Mouse (Mus musculus) MEL (cell line): ENCODE measurements around the gene Acss2.
A peak's percentile ranks its signal among the peaks of the same experiment; 100 is the strongest.

Experiments used
- CHD2 ChIP-seq: IDR thresholded peaks from 2 replicates; pipeline ENCODE4 v1.6.1; 2011; ENCODE audit warnings: low read length, improper control_type of control experiment
- CTCF ChIP-seq, 3 experiments: IDR thresholded peaks in 2 of 3; conservative IDR thresholded peaks in 1 of 3; 2 replicates each; pipeline ENCODE4 v1.5.1; 2011 to 2012; ENCODE audit warnings: low read length in 3 of 3, low read depth in 2 of 3, mild to moderate bottlenecking in 2 of 3, improper control_type of control experiment in 1 of 3, inconsistent platforms in 1 of 3, mixed read lengths in 1 of 3, moderate library complexity in 1 of 3; ENCODE audit not compliant: control insufficient read depth in 1 of 3, insufficient read depth in 1 of 3, poor library complexity in 1 of 3, severe bottlenecking in 1 of 3
- GATA1 ChIP-seq: IDR thresholded peaks from 2 replicates; pipeline ENCODE4 v1.6.1; 2011; ENCODE audit warnings: low read depth, low read length, improper control_type of control experiment
- MAX ChIP-seq: IDR thresholded peaks from 2 replicates; pipeline ENCODE4 v1.6.1; 2011; ENCODE audit warnings: low read length, improper control_type of control experiment
- POLR2A ChIP-seq, 2 experiments: IDR thresholded peaks; 2 replicates each; pipeline ENCODE4 v1.6.1; 2011 to 2012; ENCODE audit warnings: low read length in 2 of 2, mild to moderate bottlenecking in 2 of 2, control low read depth in 1 of 2, improper control_type of control experiment in 1 of 2, low read depth in 1 of 2, moderate library complexity in 1 of 2; ENCODE audit not compliant: control insufficient read depth in 1 of 2, insufficient read depth in 1 of 2, poor library complexity in 1 of 2
- RCOR1 ChIP-seq: IDR thresholded peaks from 2 replicates; pipeline ENCODE4 v1.6.1; 2012; ENCODE audit warnings: low read depth, mild to moderate bottlenecking, inconsistent platforms, low read length, improper control_type of control experiment
- ZC3H11A ChIP-seq: IDR thresholded peaks from 2 replicates; pipeline ENCODE4 v1.6.1; 2012; ENCODE audit warnings: low read depth, mild to moderate bottlenecking, inconsistent platforms, low read length, improper control_type of control experiment
- ZKSCAN1 ChIP-seq: IDR thresholded peaks from 2 replicates; pipeline ENCODE4 v1.6.1; 2012; ENCODE audit warnings: low read depth, mild to moderate bottlenecking, inconsistent platforms, low read length, improper control_type of control experiment, moderate library complexity

GRCm38 (mm10) chr2:155583927-155584530, 66.3 kb downstream of the Acss2 start:
- TF ChIP-seq CTCF (IDR thresholded peaks at IDR 0.05 in 2 of 3, conservative IDR thresholded peaks at IDR 0.05 in 1 of 3; ENCODE audit: control insufficient read depth in 1 of 3, insufficient read depth in 1 of 3, low read depth in 2 of 3, low read length in 3 of 3, poor library complexity in 1 of 3, severe bottlenecking in 1 of 3) (peak; percentile 81 to 98 (median 88)), POLR2A (IDR thresholded peaks at IDR 0.05; ENCODE audit: control insufficient read depth in 1 of 2, insufficient read depth in 1 of 2, low read depth in 1 of 2, low read length in 2 of 2, poor library complexity in 1 of 2) (no peak), MAX (no peak), ZC3H11A (peak; percentile 98), ZKSCAN1 (no peak), CHD2 (no peak), GATA1 (no peak), RCOR1 (0 out of 2 replicates have a peak, but pooled peaks have one; percentile 34)
